Mouse (Mus musculus): Measurements from ENCODE around the gene Trcg1. TPM values are rescaled to one million over a fixed set of nuclear protein-coding genes. Genes with fewer than 3 reads are reported as not detected.

Gene Trcg1
- polyA plus RNA-seq, 1 experiment from 2014 or later = not detected

- H3K4me1 ChIP-seq (replicated peaks; ENCODE audit: control insufficient read depth, insufficient read depth, low read length) = peaks cover 14% of the 10 kb centered on the region; the same call in 1 of the 2 replicates
- 75% methylated on average over 1 of the region's 1 CpGs for WGBS
- H3K36me3 ChIP-seq (ENCODE audit: control insufficient read depth, insufficient read depth, low read length) = no peaks in the 10 kb centered on the region
- no peaks in the 10 kb centered on the region for H3K27me3 ChIP-seq (ENCODE audit: control insufficient read depth, insufficient read depth, low read length)
- H3K4me2 ChIP-seq (ENCODE audit: low read depth, low read length, severe bottlenecking) = no peak overlapping the region
- no peak overlapping the region for H3K9ac ChIP-seq (ENCODE audit: low read length)
- ATAC-seq (replicated peaks; ENCODE audit: low FRiP score) (no peak), DNase-seq (ENCODE audit: low spot score) (no peak)
- no peaks in the 10 kb centered on the region for H3K9me3 ChIP-seq (ENCODE audit: control insufficient read depth, low read length)
- H3K4me3 ChIP-seq (ENCODE audit: low read depth, low read length) = no peak overlapping the region
- no peak overlapping the region for H3K27ac ChIP-seq (ENCODE audit: low read depth, low read length)
Observed at GRCm38 (mm10) chr9:57271081-57271480, 34.7 kb downstream of the Trcg1 start.

GRCm38 (mm10) chr9:57271837-57272562, 35.6 kb downstream of the Trcg1 start:
- WGBS = 52% methylated on average over 9 of the region's 9 CpGs
- Histone ChIP-seq H3K36me3 (ENCODE audit: control insufficient read depth, insufficient read depth, low read length) (no peaks in the 10 kb centered on the region), H3K27me3 (ENCODE audit: control insufficient read depth, insufficient read depth, low read length) (no peaks in the 10 kb centered on the region), H3K9ac (ENCODE audit: low read length) (no peak overlapping the region), H3K4me1 (replicated peaks; ENCODE audit: control insufficient read depth, insufficient read depth, low read length) (peaks cover 13% of the 10 kb centered on the region; the same call in 1 of the 2 replicates), H3K9me3 (ENCODE audit: control insufficient read depth, low read length) (no peaks in the 10 kb centered on the region), H3K4me3 (ENCODE audit: low read depth, low read length) (no peak overlapping the region), H3K27ac (ENCODE audit: low read depth, low read length) (no peak overlapping the region), H3K4me2 (ENCODE audit: low read depth, low read length, severe bottlenecking) (no peak overlapping the region)
- ATAC-seq (replicated peaks; ENCODE audit: low FRiP score) (no peak), DNase-seq (ENCODE audit: low spot score) (no peak)

GRCm38 (mm10) chr9:57272902-57273804, 36.8 kb downstream of the Trcg1 start:
- Histone ChIP-seq H3K4me1 (replicated peaks; ENCODE audit: control insufficient read depth, insufficient read depth, low read length) (peaks cover 6% of the 10 kb centered on the region; the same call in 1 of the 2 replicates), H3K27ac (ENCODE audit: low read depth, low read length) (no peak overlapping the region), H3K36me3 (ENCODE audit: control insufficient read depth, insufficient read depth, low read length) (no peaks in the 10 kb centered on the region), H3K4me3 (ENCODE audit: low read depth, low read length) (no peak overlapping the region), H3K27me3 (ENCODE audit: control insufficient read depth, insufficient read depth, low read length) (no peaks in the 10 kb centered on the region), H3K9me3 (ENCODE audit: control insufficient read depth, low read length) (no peaks in the 10 kb centered on the region), H3K9ac (ENCODE audit: low read length) (no peak overlapping the region), H3K4me2 (ENCODE audit: low read depth, low read length, severe bottlenecking) (no peak overlapping the region)
- 70% methylated on average over 8 of the region's 8 CpGs for WGBS
- ATAC-seq (replicated peaks; ENCODE audit: low FRiP score) = no peak
- no peak for DNase-seq (ENCODE audit: low spot score)

GRCm38 (mm10) chr9:57273805-57274494, 37.6 kb downstream of the Trcg1 start:
- peaks cover 6% of the 10 kb centered on the region; the same call in 1 of the 2 replicates for H3K4me1 ChIP-seq (replicated peaks; ENCODE audit: control insufficient read depth, insufficient read depth, low read length)
- no peak overlapping the region for H3K9ac ChIP-seq (ENCODE audit: low read length)
- no peaks in the 10 kb centered on the region for H3K9me3 ChIP-seq (ENCODE audit: control insufficient read depth, low read length)
- no peak overlapping the region for H3K27ac ChIP-seq (ENCODE audit: low read depth, low read length)
- H3K36me3 ChIP-seq (ENCODE audit: control insufficient read depth, insufficient read depth, low read length) = no peaks in the 10 kb centered on the region
- H3K4me2 ChIP-seq (ENCODE audit: low read depth, low read length, severe bottlenecking) = no peak overlapping the region
- ATAC-seq (replicated peaks; ENCODE audit: low FRiP score) = no peak
- no peak for DNase-seq (ENCODE audit: low spot score)
- H3K27me3 ChIP-seq (ENCODE audit: control insufficient read depth, insufficient read depth, low read length) = no peaks in the 10 kb centered on the region
- WGBS = 43% methylated on average over 6 of the region's 6 CpGs
- H3K4me3 ChIP-seq (ENCODE audit: low read depth, low read length) = no peak overlapping the region

GRCm38 (mm10) chr9:57276311-57276710, 40.0 kb downstream of the Trcg1 start:
- H3K4me2 ChIP-seq (ENCODE audit: low read depth, low read length, severe bottlenecking) = no peak overlapping the region
- H3K4me3 ChIP-seq (ENCODE audit: low read depth, low read length) = no peak overlapping the region
- H3K9me3 ChIP-seq (ENCODE audit: control insufficient read depth, low read length) = no peaks in the 10 kb centered on the region
- H3K9ac ChIP-seq (ENCODE audit: low read length) = no peak overlapping the region
- no peaks in the 10 kb centered on the region for H3K27me3 ChIP-seq (ENCODE audit: control insufficient read depth, insufficient read depth, low read length)
- DNase-seq (ENCODE audit: low spot score) (no peak), ATAC-seq (replicated peaks; ENCODE audit: low FRiP score) (no peak)
- no peak overlapping the region for H3K27ac ChIP-seq (ENCODE audit: low read depth, low read length)
- H3K4me1 ChIP-seq (replicated peaks; ENCODE audit: control insufficient read depth, insufficient read depth, low read length) = peaks cover under 1% of the 10 kb centered on the region; the same call in 1 of the 2 replicates
- H3K36me3 ChIP-seq (ENCODE audit: control insufficient read depth, insufficient read depth, low read length) = no peaks in the 10 kb centered on the region

GRCm38 (mm10) chr9:57278268-57278667, 41.9 kb downstream of the Trcg1 start:
- Histone ChIP-seq H3K27me3 (ENCODE audit: control insufficient read depth, insufficient read depth, low read length) (no peaks in the 10 kb centered on the region), H3K27ac (ENCODE audit: low read depth, low read length) (no peak overlapping the region), H3K4me3 (ENCODE audit: low read depth, low read length) (no peak overlapping the region), H3K4me2 (ENCODE audit: low read depth, low read length, severe bottlenecking) (no peak overlapping the region), H3K9ac (ENCODE audit: low read length) (no peak overlapping the region), H3K4me1 (replicated peaks; ENCODE audit: control insufficient read depth, insufficient read depth, low read length) (peaks cover 5% of the 10 kb centered on the region; the same call in 1 of the 2 replicates), H3K9me3 (ENCODE audit: control insufficient read depth, low read length) (no peaks in the 10 kb centered on the region), H3K36me3 (ENCODE audit: control insufficient read depth, insufficient read depth, low read length) (no peaks in the 10 kb centered on the region)
- WGBS = 72% methylated on average over 4 of the region's 4 CpGs
- no peak for ATAC-seq (replicated peaks; ENCODE audit: low FRiP score)
- DNase-seq (ENCODE audit: low spot score) = no peak

GRCm38 (mm10) chr9:57279441-57279840, 43.1 kb downstream of the Trcg1 start:
- H3K4me2 ChIP-seq (ENCODE audit: low read depth, low read length, severe bottlenecking) = no peak overlapping the region
- DNase-seq (ENCODE audit: low spot score) = no peak
- no peak overlapping the region for H3K9ac ChIP-seq (ENCODE audit: low read length)
- no peak overlapping the region for H3K27ac ChIP-seq (ENCODE audit: low read depth, low read length)
- H3K27me3 ChIP-seq (ENCODE audit: control insufficient read depth, insufficient read depth, low read length) = no peaks in the 10 kb centered on the region
- H3K36me3 ChIP-seq (ENCODE audit: control insufficient read depth, insufficient read depth, low read length) = no peaks in the 10 kb centered on the region
- 62% methylated on average over 4 of the region's 4 CpGs for WGBS
- no peak for ATAC-seq (replicated peaks; ENCODE audit: low FRiP score)
- peaks cover 5% of the 10 kb centered on the region; the same call in 1 of the 2 replicates for H3K4me1 ChIP-seq (replicated peaks; ENCODE audit: control insufficient read depth, insufficient read depth, low read length)
- H3K4me3 ChIP-seq (ENCODE audit: low read depth, low read length) = no peak overlapping the region
- no peaks in the 10 kb centered on the region for H3K9me3 ChIP-seq (ENCODE audit: control insufficient read depth, low read length)

- H3K9ac ChIP-seq (ENCODE audit: low read length) = peak overlapping the region; percentile 35; the same call in 1 of the 2 replicates
- no peaks in the 10 kb centered on the region for H3K9me3 ChIP-seq (ENCODE audit: control insufficient read depth, low read length)
- H3K27ac ChIP-seq (ENCODE audit: low read depth, low read length) = no peak overlapping the region
- no peaks in the 10 kb centered on the region for H3K36me3 ChIP-seq (ENCODE audit: control insufficient read depth, insufficient read depth, low read length)
- no peak for ATAC-seq (replicated peaks; ENCODE audit: low FRiP score)
- no peak overlapping the region for H3K4me3 ChIP-seq (ENCODE audit: low read depth, low read length)
- peak; percentile 71 for DNase-seq (ENCODE audit: low spot score)
- peaks cover 5% of the 10 kb centered on the region; the same call in 1 of the 2 replicates for H3K4me1 ChIP-seq (replicated peaks; ENCODE audit: control insufficient read depth, insufficient read depth, low read length)
- no peaks in the 10 kb centered on the region for H3K27me3 ChIP-seq (ENCODE audit: control insufficient read depth, insufficient read depth, low read length)
- 10% methylated on average over 20 of the region's 20 CpGs for WGBS
- peak overlapping the region; percentile 43 for H3K4me2 ChIP-seq (ENCODE audit: low read depth, low read length, severe bottlenecking)
Observed at GRCm38 (mm10) chr9:57281549-57281948, 45.2 kb downstream of the Trcg1 start.
